Mouse (Mus musculus): ENCODE data around the gene Duoxa1. TPM values are rescaled to one million over a fixed set of nuclear protein-coding genes. Genes with fewer than 3 reads are reported as not detected.
A peak's percentile ranks its signal among the peaks of the same experiment; 100 is the strongest.

Gene Duoxa1
- polyA plus RNA-seq, 2 experiments: 6.9 to 10.3 TPM

- peaks cover 41% of the 10 kb centered on the region for H3K27me3 ChIP-seq (ENCODE audit: control insufficient read depth, insufficient read depth, low read length)
- no peaks in the 10 kb centered on the region for H3K9me3 ChIP-seq (ENCODE audit: control insufficient read depth, low read length)
- H3K27ac ChIP-seq (replicated peaks; ENCODE audit: low read depth, low read length): no peak overlapping the region
- H3K4me3 ChIP-seq (replicated peaks; ENCODE audit: low read length): peak overlapping the region; percentile 26
- 5% methylated on average over 27 of the region's 27 CpGs for WGBS
- H3K9ac ChIP-seq (ENCODE audit: low read depth, low read length, severe bottlenecking): no peak overlapping the region
- DNase-seq (ENCODE audit: low spot score) (peak; percentile 78), ATAC-seq (ENCODE audit: low FRiP score, low read depth) (peak; percentile 60)
- H3K36me3 ChIP-seq (ENCODE audit: control insufficient read depth, insufficient read depth, low read length): no peaks in the 10 kb centered on the region
- 0 out of 2 replicates have a peak, but pooled peaks cover 3% of the 10 kb centered on the region for H3K4me1 ChIP-seq (ENCODE audit: control insufficient read depth, insufficient read depth, low read length)
- H3K4me2 ChIP-seq (replicated peaks; ENCODE audit: low read depth, low read length, severe bottlenecking): peak overlapping the region; percentile 43
- no peak for TF ChIP-seq POLR2A (IDR thresholded peaks at IDR 0.05; ENCODE audit: borderline replicate concordance, extremely low read depth, insufficient read depth, insufficient read length)
These were observed 660 bp downstream of the Duoxa1 start for GRCm38 (mm10) chr2:122312722-122313417.

GRCm38 (mm10) chr2:122311561-122311960 lies 2.0 kb downstream of the Duoxa1 start:
- Histone ChIP-seq H3K36me3 (ENCODE audit: control insufficient read depth, insufficient read depth, low read length) (no peaks in the 10 kb centered on the region), H3K4me2 (replicated peaks; ENCODE audit: low read depth, low read length, severe bottlenecking) (no peak overlapping the region), H3K4me1 (ENCODE audit: control insufficient read depth, insufficient read depth, low read length) (0 out of 2 replicates have a peak, but pooled peaks cover 3% of the 10 kb centered on the region), H3K9ac (ENCODE audit: low read depth, low read length, severe bottlenecking) (no peak overlapping the region), H3K4me3 (replicated peaks; ENCODE audit: low read length) (no peak overlapping the region), H3K27ac (replicated peaks; ENCODE audit: low read depth, low read length) (no peak overlapping the region), H3K27me3 (ENCODE audit: control insufficient read depth, insufficient read depth, low read length) (peaks cover 41% of the 10 kb centered on the region), H3K9me3 (ENCODE audit: control insufficient read depth, low read length) (no peaks in the 10 kb centered on the region)
- ATAC-seq (ENCODE audit: low FRiP score, low read depth): no peak
- WGBS: 68% methylated on average over 2 of the region's 2 CpGs
- no peak for TF ChIP-seq POLR2A (IDR thresholded peaks at IDR 0.05; ENCODE audit: borderline replicate concordance, extremely low read depth, insufficient read depth, insufficient read length)
- DNase-seq (ENCODE audit: low spot score): no peak

- ATAC-seq (ENCODE audit: low FRiP score, low read depth) (no peak), DNase-seq (ENCODE audit: low spot score) (no peak)
- Histone ChIP-seq H3K9ac (ENCODE audit: low read depth, low read length, severe bottlenecking) (no peak overlapping the region), H3K4me3 (replicated peaks; ENCODE audit: low read length) (no peak overlapping the region), H3K4me2 (replicated peaks; ENCODE audit: low read depth, low read length, severe bottlenecking) (no peak overlapping the region), H3K27me3 (ENCODE audit: control insufficient read depth, insufficient read depth, low read length) (peaks cover 49% of the 10 kb centered on the region), H3K36me3 (ENCODE audit: control insufficient read depth, insufficient read depth, low read length) (no peaks in the 10 kb centered on the region), H3K27ac (replicated peaks; ENCODE audit: low read depth, low read length) (no peak overlapping the region), H3K4me1 (ENCODE audit: control insufficient read depth, insufficient read depth, low read length) (0 out of 2 replicates have a peak, but pooled peaks cover 3% of the 10 kb centered on the region), H3K9me3 (ENCODE audit: control insufficient read depth, low read length) (no peaks in the 10 kb centered on the region)
- 42% methylated on average over 3 of the region's 3 CpGs for WGBS
- TF ChIP-seq POLR2A (IDR thresholded peaks at IDR 0.05; ENCODE audit: borderline replicate concordance, extremely low read depth, insufficient read depth, insufficient read length): no peak
These were observed 3.9 kb downstream of the Duoxa1 start for GRCm38 (mm10) chr2:122309647-122310046.

GRCm38 (mm10) chr2:122306184-122306583 lies 7.3 kb downstream of the Duoxa1 start:
- WGBS: 51% methylated on average over 4 of the region's 4 CpGs
- Histone ChIP-seq H3K36me3 (ENCODE audit: control insufficient read depth, insufficient read depth, low read length) (no peaks in the 10 kb centered on the region), H3K4me1 (ENCODE audit: control insufficient read depth, insufficient read depth, low read length) (peaks cover 13% of the 10 kb centered on the region; the same call in 1 of the 2 replicates), H3K4me2 (replicated peaks; ENCODE audit: low read depth, low read length, severe bottlenecking) (no peak overlapping the region), H3K9ac (ENCODE audit: low read depth, low read length, severe bottlenecking) (no peak overlapping the region), H3K9me3 (ENCODE audit: control insufficient read depth, low read length) (no peaks in the 10 kb centered on the region), H3K27ac (replicated peaks; ENCODE audit: low read depth, low read length) (no peak overlapping the region), H3K4me3 (replicated peaks; ENCODE audit: low read length) (no peak overlapping the region), H3K27me3 (ENCODE audit: control insufficient read depth, insufficient read depth, low read length) (peaks cover 48% of the 10 kb centered on the region)
- TF ChIP-seq POLR2A (IDR thresholded peaks at IDR 0.05; ENCODE audit: borderline replicate concordance, extremely low read depth, insufficient read depth, insufficient read length): no peak
- no peak for DNase-seq (ENCODE audit: low spot score)
- ATAC-seq (ENCODE audit: low FRiP score, low read depth): no peak

- H3K4me3 ChIP-seq (replicated peaks; ENCODE audit: low read length): no peak overlapping the region
- DNase-seq (ENCODE audit: low spot score) (no peak), ATAC-seq (ENCODE audit: low FRiP score, low read depth) (no peak)
- H3K36me3 ChIP-seq (ENCODE audit: control insufficient read depth, insufficient read depth, low read length): no peaks in the 10 kb centered on the region
- WGBS: 79% methylated on average over 16 of the region's 16 CpGs
- no peak for TF ChIP-seq POLR2A (IDR thresholded peaks at IDR 0.05; ENCODE audit: borderline replicate concordance, extremely low read depth, insufficient read depth, insufficient read length)
- H3K9ac ChIP-seq (ENCODE audit: low read depth, low read length, severe bottlenecking): no peak overlapping the region
- H3K27ac ChIP-seq (replicated peaks; ENCODE audit: low read depth, low read length): no peak overlapping the region
- no peak overlapping the region for H3K4me2 ChIP-seq (replicated peaks; ENCODE audit: low read depth, low read length, severe bottlenecking)
- no peaks in the 10 kb centered on the region for H3K9me3 ChIP-seq (ENCODE audit: control insufficient read depth, low read length)
- H3K4me1 ChIP-seq (ENCODE audit: control insufficient read depth, insufficient read depth, low read length): peaks cover 17% of the 10 kb centered on the region
- peaks cover 57% of the 10 kb centered on the region for H3K27me3 ChIP-seq (ENCODE audit: control insufficient read depth, insufficient read depth, low read length)
These were observed 8.2 kb downstream of the Duoxa1 start for GRCm38 (mm10) chr2:122305097-122305892.

Data from limb, embryonic 14.5 days (tissue).